9 mouse cellular contexts compared by ENCODE assay signal in the genomic region with DNA sequence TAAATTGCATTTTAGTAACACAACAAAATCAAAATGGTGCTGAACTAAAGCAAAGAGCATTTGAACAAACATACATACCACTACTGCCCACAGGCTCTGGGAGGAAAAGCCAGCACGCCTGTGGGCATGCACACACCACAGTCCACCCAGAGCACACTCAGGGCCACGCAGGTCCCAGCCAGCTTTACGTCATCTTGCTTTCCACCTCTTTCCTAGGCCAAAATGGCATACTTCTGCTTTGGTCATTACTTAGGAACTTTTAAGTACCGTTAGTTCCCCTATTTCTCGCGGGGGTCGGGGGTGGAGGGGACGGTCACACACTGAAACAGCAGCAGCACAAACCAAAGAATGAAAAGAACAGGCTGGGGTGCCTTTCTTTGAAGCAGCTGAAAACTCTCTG.
DNase-seq lines count a peak whose midpoint lies in the region; ATAC-seq and TF ChIP-seq lines count a peak whose summit lies in the region.
"Had no signal": no experiment of that assay in that cellular context is flagged by ENCODE, and none has a peak within 500 bp of the region (broad histone marks: within the 10 kb centered on the region; RNA-seq: fewer than 3 reads in every experiment).

No protein-coding gene starts in this region.

- no peak overlapping the region for H3K9ac ChIP-seq in lung, embryonic 14.5 days
- H3K9ac ChIP-seq in forebrain, embryonic 13.5 days: peak overlapping the region; percentile 54
- peak overlapping the region; percentile 50; the same call in 1 of the 2 replicates for H3K9ac ChIP-seq in intestine, embryonic 16.5 days (ENCODE audit: low read depth, low read length)
- H3K9ac ChIP-seq in midbrain, postnatal 0 days (replicated peaks; ENCODE audit: low read length, poor library complexity, severe bottlenecking): peak overlapping the region; percentile 44; the same call in 1 of the 2 replicates

- no peak for ATAC-seq in lung, embryonic 14.5 days (ENCODE audit: insufficient read depth)
- ATAC-seq in forebrain, embryonic 13.5 days: no peak
- ATAC-seq in intestine, embryonic 16.5 days: no peak
- ATAC-seq in midbrain, postnatal 0 days (ENCODE audit: low FRiP score): no peak

- 48% methylated on average over 8 of the region's 8 CpGs for WGBS in lung, embryonic 14.5 days
- WGBS in forebrain, embryonic 13.5 days: 8% methylated on average over 8 of the region's 8 CpGs
- 50% methylated on average over 8 of the region's 8 CpGs for WGBS in intestine, embryonic 16.5 days
- 26% methylated on average over 8 of the region's 8 CpGs for WGBS in midbrain, postnatal 0 days

- no peaks in the 10 kb centered on the region for H3K9me3 ChIP-seq in lung, embryonic 14.5 days (ENCODE audit: low read depth, low read length)
- no peaks in the 10 kb centered on the region for H3K9me3 ChIP-seq in forebrain, embryonic 13.5 days (replicated peaks)
- H3K9me3 ChIP-seq in intestine, embryonic 16.5 days (ENCODE audit: control insufficient read depth, low read length): no peaks in the 10 kb centered on the region
- no peaks in the 10 kb centered on the region for H3K9me3 ChIP-seq in midbrain, postnatal 0 days (ENCODE audit: low read length)

- H3K27me3 ChIP-seq in lung, embryonic 14.5 days (ENCODE audit: insufficient read depth, low read length): no peaks in the 10 kb centered on the region
- H3K27me3 ChIP-seq in forebrain, embryonic 13.5 days: no peaks in the 10 kb centered on the region
- no peaks in the 10 kb centered on the region for H3K27me3 ChIP-seq in intestine, embryonic 16.5 days (replicated peaks; ENCODE audit: control insufficient read depth, insufficient read depth, low read length)
- no peaks in the 10 kb centered on the region for H3K27me3 ChIP-seq in midbrain, postnatal 0 days (ENCODE audit: insufficient read depth, low read length)
- H3K27me3 ChIP-seq: Patski had no signal

- no peak for DNase-seq in lung, embryonic 14.5 days
- no peak for DNase-seq in lung, postnatal 14 days
- no peak for DNase-seq in midbrain, postnatal 0 days (ENCODE audit: low spot score)
- DNase-seq in cerebellum, postnatal 4 days (ENCODE audit: low spot score in 2 of 2): no peak
- no peak for DNase-seq in frontal cortex, postnatal 36 days (ENCODE audit: low spot score in 2 of 2)
- DNase-seq in ovary, adult 18-20 months (ENCODE audit: low spot score): no peak

- no peaks in the 10 kb centered on the region for H3K36me3 ChIP-seq in lung, embryonic 14.5 days (ENCODE audit: insufficient read depth)
- no peaks in the 10 kb centered on the region for H3K36me3 ChIP-seq in forebrain, embryonic 13.5 days (ENCODE audit: poor library complexity, severe bottlenecking)
- H3K36me3 ChIP-seq in intestine, embryonic 16.5 days (ENCODE audit: control insufficient read depth, insufficient read depth, low read length): no peaks in the 10 kb centered on the region
- no peaks in the 10 kb centered on the region for H3K36me3 ChIP-seq in midbrain, postnatal 0 days (ENCODE audit: insufficient read depth, low read length)

- H3K4me1 ChIP-seq in lung, embryonic 14.5 days (ENCODE audit: insufficient read depth): peaks cover 70% of the 10 kb centered on the region
- peaks cover 97% of the 10 kb centered on the region for H3K4me1 ChIP-seq in forebrain, embryonic 13.5 days
- peaks cover 65% of the 10 kb centered on the region for H3K4me1 ChIP-seq in intestine, embryonic 16.5 days (ENCODE audit: control insufficient read depth, insufficient read depth, low read length)
- H3K4me1 ChIP-seq in midbrain, postnatal 0 days (ENCODE audit: insufficient read depth, low read length): peaks cover 29% of the 10 kb centered on the region

- H3K4me2 ChIP-seq in lung, embryonic 14.5 days: peak overlapping the region; percentile 53
- H3K4me2 ChIP-seq in forebrain, embryonic 13.5 days: peak overlapping the region; percentile 42
- peak overlapping the region; percentile 51; the same call in 1 of the 2 replicates for H3K4me2 ChIP-seq in intestine, embryonic 16.5 days (ENCODE audit: low read depth, low read length)
- H3K4me2 ChIP-seq in midbrain, postnatal 0 days (ENCODE audit: low read depth, low read length, poor library complexity, severe bottlenecking): peak overlapping the region; percentile 22; the same call in 1 of the 2 replicates

- no peak for TF ChIP-seq CTCF in lung, embryonic 14.5 days (IDR thresholded peaks at IDR 0.05; ENCODE audit: low read depth)
- TF ChIP-seq CTCF in midbrain, postnatal 0 days (IDR thresholded peaks at IDR 0.05): no peak

- peak overlapping the region; percentile 93 for H3K27ac ChIP-seq in lung, embryonic 14.5 days (ENCODE audit: low read depth)
- H3K27ac ChIP-seq in forebrain, embryonic 13.5 days: peak overlapping the region; percentile 90
- H3K27ac ChIP-seq in intestine, embryonic 16.5 days (ENCODE audit: low read length): peak overlapping the region; percentile 88
- peak overlapping the region; percentile 71 for H3K27ac ChIP-seq in midbrain, postnatal 0 days (ENCODE audit: low read depth, low read length)

- H3K4me3 ChIP-seq in lung, embryonic 14.5 days (ENCODE audit: low read depth, low read length): no peak overlapping the region
- no peak overlapping the region for H3K4me3 ChIP-seq in forebrain, embryonic 13.5 days
- no peak overlapping the region for H3K4me3 ChIP-seq in intestine, embryonic 16.5 days (ENCODE audit: low read length)
- no peak overlapping the region for H3K4me3 ChIP-seq in midbrain, postnatal 0 days (ENCODE audit: low read depth, low read length)
